Mouse (Mus musculus): Measurements from ENCODE around the gene Ptpa.

DNA sequence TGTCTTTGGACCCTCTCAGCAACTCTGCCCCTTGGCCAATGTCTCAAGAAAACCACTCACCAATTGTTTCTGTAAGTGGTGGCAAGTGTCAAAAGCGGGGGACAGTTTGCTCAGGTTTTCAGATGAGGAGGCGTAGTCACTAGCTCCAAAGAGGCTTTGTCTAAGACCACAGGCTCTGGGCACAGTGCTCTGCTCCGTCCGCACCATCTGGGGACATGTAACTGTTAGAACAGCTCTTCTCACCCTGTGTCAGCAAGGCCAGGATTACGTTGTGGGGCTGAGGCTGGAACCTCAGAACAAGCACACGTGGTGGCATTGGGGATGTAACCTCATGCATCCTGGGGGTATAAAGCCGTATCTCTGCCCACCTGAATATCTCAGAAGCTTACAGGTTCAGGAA, 59.6 kb downstream of the Ptpa start:
- TF ChIP-seq CTCF (conservative IDR thresholded peaks at IDR 0.05; ENCODE audit: insufficient read depth, insufficient read length, low read depth, low read length) (no peak), POLR2A (IDR thresholded peaks at IDR 0.05; ENCODE audit: low read depth, low read length) (no peak)
